Mouse (Mus musculus) limb, embryonic 14.5 days (tissue): Measurements from ENCODE around the gene Apcs. TPM values are rescaled to one million over a fixed set of nuclear protein-coding genes. Genes with fewer than 3 reads are reported as not detected.

Experiments used
- ATAC-seq: fragments of 200-750 bp; cut with Nextera tagmentation; 2 replicates; pipeline ENCODE4 v1.8.0; 2017; ENCODE audit warnings: low read depth, moderate number of reproducible peaks, moderate TSS enrichment; ENCODE audit not compliant: low FRiP score
- DNase-seq: peaks from one replicate; pipeline ENCODE4 v3.0.0-alpha.2; 2015; ENCODE audit warnings: low spot score
- H3K27ac ChIP-seq: fragments of 300-500 bp; sonication (generic); replicated peaks from 2 replicates; pipeline ENCODE4 v1.5.1; 2014; ENCODE audit warnings: low read depth, mild to moderate bottlenecking, low read length, moderate library complexity, mixed read lengths
- H3K27me3 ChIP-seq: fragments of 300-500 bp; sonication (generic); 2 replicates; pipeline ENCODE4 v1.6.1; 2014; ENCODE audit warnings: low read length, mixed read lengths; ENCODE audit not compliant: control insufficient read depth, insufficient read depth
- H3K36me3 ChIP-seq: fragments of 300-500 bp; sonication (generic); 2 replicates; pipeline ENCODE4 v1.6.1; 2014; ENCODE audit warnings: mild to moderate bottlenecking, low read length, moderate library complexity, mixed read lengths; ENCODE audit not compliant: control insufficient read depth, insufficient read depth
- H3K4me1 ChIP-seq: fragments of 300-500 bp; sonication (generic); 2 replicates; pipeline ENCODE4 v1.6.1; 2014; ENCODE audit warnings: antibody characterized with exemption, low read length, mixed read lengths; ENCODE audit not compliant: control insufficient read depth, insufficient read depth
- H3K4me2 ChIP-seq: fragments of 300-500 bp; sonication (generic); replicated peaks from 2 replicates; pipeline ENCODE4 v1.6.1; 2014; ENCODE audit warnings: low read depth, mild to moderate bottlenecking, low read length, moderate library complexity; ENCODE audit not compliant: severe bottlenecking
- H3K4me3 ChIP-seq: fragments of 300-500 bp; sonication (generic); replicated peaks from 2 replicates; pipeline ENCODE4 v1.5.1; 2014; ENCODE audit warnings: low read length
- H3K9ac ChIP-seq: fragments of 300-500 bp; sonication (generic); 2 replicates; pipeline ENCODE4 v1.6.1; 2014; ENCODE audit warnings: mild to moderate bottlenecking, low read depth, low read length, moderate library complexity; ENCODE audit not compliant: severe bottlenecking
- H3K9me3 ChIP-seq: fragments of 300-500 bp; sonication (generic); 2 replicates; pipeline ENCODE4 v1.6.1; 2016; ENCODE audit warnings: low read length; ENCODE audit not compliant: control insufficient read depth
- POLR2A ChIP-seq: fragments of 200-500 bp; IDR thresholded peaks from 2 replicates; pipeline ENCODE4 v1.8.0; 2012; ENCODE audit warnings: inconsistent platforms, mild to moderate bottlenecking, moderate library complexity, borderline replicate concordance; ENCODE audit not compliant: insufficient read depth, insufficient read length; ENCODE audit errors: extremely low read depth
- WGBS: fragments of 180-500 bp; shearing (Covaris S2); extraction: QIAGEN DNeasy Blood & Tissue Kit; methylation state at CpG from one replicate; pipeline ENCODE4 v1.1.7; 2014; 5-methylcytosine and 5-hydroxymethylcytosine counted together
- polyA plus RNA-seq, 2 experiments: library from polyadenylated mRNA; depleted of rRNA in 1 of 2; stranded (reverse) in 1 of 2; unstranded in 1 of 2; fragments of >200 nt; fragmentation: Nextera tagmentation in 1 of 2; extraction: Ambion mirVana in 1 of 2; gene quantifications; 2 replicates each; pipeline versions ENCODE4 v1.2.1 to v1.2.3; 2012 to 2014

The Apcs gene
- polyA plus RNA-seq, 2 experiments: not detected

GRCm38 (mm10) chr1:172895435-172895834 is 594 bp upstream of the Apcs start:
- 91% methylated on average over 2 of the region's 2 CpGs for WGBS
- no peak for ATAC-seq

DNA sequence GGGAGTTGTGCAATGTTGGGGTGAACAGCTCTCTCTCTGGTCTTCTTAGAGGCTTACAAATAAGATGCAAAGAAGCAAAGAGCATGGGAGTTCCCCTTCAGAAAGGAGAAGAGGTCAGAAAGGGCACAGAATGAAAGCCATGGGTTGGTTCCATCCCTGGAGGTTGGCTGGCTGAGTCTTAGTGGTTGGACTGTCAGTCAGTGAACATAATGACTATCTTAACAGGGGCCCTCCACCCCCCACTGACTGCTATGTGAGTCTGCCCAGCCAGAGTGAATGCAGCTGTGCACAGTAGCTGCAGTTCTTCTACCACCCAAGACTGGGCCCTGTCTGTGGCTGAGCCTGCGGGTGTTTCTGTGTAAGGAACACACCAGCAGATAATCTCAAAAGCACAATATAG is 18.2 kb downstream of the Apcs start:
- 86% methylated on average over 1 of the region's 1 CpGs for WGBS
- no peak for ATAC-seq
- Histone ChIP-seq H3K9ac (no peak overlapping the region), H3K4me1 (no peaks in the 10 kb centered on the region), H3K27ac (no peak overlapping the region), H3K36me3 (no peaks in the 10 kb centered on the region), H3K9me3 (no peaks in the 10 kb centered on the region), H3K27me3 (no peaks in the 10 kb centered on the region), H3K4me3 (no peak overlapping the region), H3K4me2 (no peak overlapping the region)
- no peak for TF ChIP-seq POLR2A
- no peak for DNase-seq

More at GRCm38 (mm10) chr1:172895435-172895834, 594 bp upstream of the Apcs start:
- H3K9me3 ChIP-seq: no peaks in the 10 kb centered on the region
- H3K36me3 ChIP-seq: no peaks in the 10 kb centered on the region
- H3K27me3 ChIP-seq: no peaks in the 10 kb centered on the region
- no peaks in the 10 kb centered on the region for H3K4me1 ChIP-seq
- TF ChIP-seq POLR2A: no peak
- H3K27ac ChIP-seq: no peak overlapping the region
- H3K4me3 ChIP-seq: no peak overlapping the region
- no peak for DNase-seq
- H3K4me2 ChIP-seq: no peak overlapping the region
- no peak overlapping the region for H3K9ac ChIP-seq

GRCm38 (mm10) chr1:172875265-172875664 is 19.6 kb downstream of the Apcs start:
- no peak overlapping the region for H3K4me3 ChIP-seq
- no peak for DNase-seq
- H3K9ac ChIP-seq: no peak overlapping the region
- H3K4me2 ChIP-seq: no peak overlapping the region
- no peak overlapping the region for H3K27ac ChIP-seq
- no peaks in the 10 kb centered on the region for H3K4me1 ChIP-seq
- TF ChIP-seq POLR2A: no peak
- no peaks in the 10 kb centered on the region for H3K27me3 ChIP-seq
- no peaks in the 10 kb centered on the region for H3K9me3 ChIP-seq
- no peaks in the 10 kb centered on the region for H3K36me3 ChIP-seq
- no peak for ATAC-seq
- WGBS: 74% methylated on average over 4 of the region's 4 CpGs

DNA sequence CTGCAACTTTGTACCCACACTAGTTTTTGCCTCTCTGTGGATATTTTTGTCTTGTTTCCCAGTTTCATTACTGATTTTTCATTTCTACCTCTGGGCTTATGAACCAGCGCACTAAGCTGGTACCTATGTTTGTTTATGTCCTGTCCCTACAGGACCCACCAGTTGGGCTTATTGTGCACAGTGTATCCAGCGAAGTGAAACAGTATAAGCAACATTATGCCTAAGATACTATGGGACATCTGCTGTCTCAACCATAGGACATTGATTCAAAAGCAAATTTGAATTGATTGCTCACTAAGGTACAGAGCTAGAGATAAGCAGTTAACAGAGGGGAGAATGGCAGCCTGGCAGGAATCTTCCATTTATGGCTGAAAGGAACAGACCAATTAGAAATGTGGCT is 46.7 kb downstream of the Apcs start:
- 89% methylated on average over 2 of the region's 2 CpGs for WGBS
- H3K9ac ChIP-seq: no peak overlapping the region
- ATAC-seq (no peak), DNase-seq (no peak)
- no peaks in the 10 kb centered on the region for H3K27me3 ChIP-seq
- no peak for TF ChIP-seq POLR2A
- H3K4me1 ChIP-seq: no peaks in the 10 kb centered on the region
- H3K4me3 ChIP-seq: no peak overlapping the region
- H3K9me3 ChIP-seq: no peaks in the 10 kb centered on the region
- no peak overlapping the region for H3K27ac ChIP-seq
- no peaks in the 10 kb centered on the region for H3K36me3 ChIP-seq
- H3K4me2 ChIP-seq: no peak overlapping the region

GRCm38 (mm10) chr1:172847044-172847761 is 47.6 kb downstream of the Apcs start:
- no peak overlapping the region for H3K4me3 ChIP-seq
- H3K4me2 ChIP-seq: no peak overlapping the region
- no peak overlapping the region for H3K9ac ChIP-seq
- ATAC-seq (no peak), DNase-seq (no peak)
- no peak for TF ChIP-seq POLR2A
- H3K27ac ChIP-seq: no peak overlapping the region
- no peaks in the 10 kb centered on the region for H3K9me3 ChIP-seq
- no peaks in the 10 kb centered on the region for H3K36me3 ChIP-seq
- H3K27me3 ChIP-seq: no peaks in the 10 kb centered on the region
- WGBS: 76% methylated on average over 2 of the region's 2 CpGs
- no peaks in the 10 kb centered on the region for H3K4me1 ChIP-seq

Other genes starting within 250 kb of the Apcs start
- 0.04 TPM in 1 of 2 replicates, not detected in the other for gene Crp, start 197.0 kb downstream of the Apcs start, polyA plus RNA-seq (2012; rRNA removed)
- not detected in 2 replicates for gene Crp, start 197.0 kb downstream of the Apcs start, polyA plus RNA-seq (2014; fragmentation: Nextera tagmentation; extraction: Ambion mirVana)
- not detected in 2 replicates for gene Olfr16, start 55.4 kb upstream of the Apcs start, polyA plus RNA-seq (2012; rRNA removed)
- gene Olfr16, start 55.4 kb upstream of the Apcs start, polyA plus RNA-seq (2014; fragmentation: Nextera tagmentation; extraction: Ambion mirVana): not detected in 2 replicates
- gene Olfr1408, start 242.3 kb upstream of the Apcs start, polyA plus RNA-seq (2012; rRNA removed): not detected in 2 replicates
- gene Olfr1408, start 242.3 kb upstream of the Apcs start, polyA plus RNA-seq (2014; fragmentation: Nextera tagmentation; extraction: Ambion mirVana): not detected in 2 replicates